Mouse (Mus musculus) MN1 (cell line): ENCODE results near the gene Fbxo24.

ENCODE experiments used
- DNase-seq: peaks from one replicate; pipeline ENCODE4 v3.0.0-alpha.2; 2016; ENCODE audit warnings: low spot score

Gene Fbxo24

GRCm38 (mm10) chr5:137628498-137629305 is at the start of gene Fbxo24, which contains the start of the genes Lrch4 and Gm20605:
Gene Fbxo24 (minus strand): TSS chr5:137629002.
Gene Lrch4 (plus strand): TSS chr5:137629121.
Gene Gm20605 (plus strand): TSS chr5:137629175.
- DNase-seq, result peak; percentile 100

- no peak for DNase-seq
These were observed 49.1 kb upstream of the Fbxo24 start for GRCm38 (mm10) chr5:137677859-137678258.

GRCm38 (mm10) chr5:137674786-137675185 is 46.0 kb upstream of the Fbxo24 start:
- no peak for DNase-seq

DNA sequence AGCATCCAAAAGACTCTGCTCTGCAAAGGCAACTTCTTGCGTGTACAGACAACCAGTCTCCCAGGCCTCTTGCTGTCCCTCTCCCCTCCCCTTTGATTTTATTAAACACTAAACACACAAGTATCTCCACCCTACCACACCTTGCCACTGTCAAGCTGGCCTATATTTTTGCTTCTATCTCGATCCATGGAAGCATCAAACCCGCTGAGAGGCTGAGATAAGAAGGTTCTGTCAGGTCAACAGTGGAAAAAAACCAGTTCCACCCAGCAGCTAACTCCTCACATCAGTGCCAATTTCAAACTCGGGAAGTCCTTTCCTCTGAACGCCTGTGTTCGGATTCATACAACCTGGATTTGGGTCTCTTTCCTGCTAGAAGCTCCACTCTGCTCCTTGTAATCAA is 44.2 kb upstream of the Fbxo24 start:
- no peak for DNase-seq

DNA sequence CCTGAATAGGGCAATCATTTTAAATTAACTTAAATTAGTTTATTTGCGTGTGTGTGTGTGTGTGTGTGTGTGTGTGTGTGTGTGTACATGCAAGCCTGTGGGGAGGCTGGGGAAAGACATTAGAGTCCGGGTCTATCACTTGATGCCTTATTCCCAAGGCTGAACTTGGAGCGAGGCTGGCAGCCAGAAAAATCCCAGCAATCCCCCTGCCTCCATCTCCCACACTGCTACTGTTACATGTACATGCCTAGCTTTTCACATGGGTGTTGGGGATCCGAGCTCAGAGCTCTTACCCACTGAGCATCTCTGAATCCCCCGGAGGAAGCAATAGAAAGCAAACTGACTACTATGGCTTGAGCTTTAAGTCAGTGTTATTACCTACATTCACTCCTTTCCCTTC is 43.6 kb upstream of the Fbxo24 start:
- no peak for DNase-seq

DNA sequence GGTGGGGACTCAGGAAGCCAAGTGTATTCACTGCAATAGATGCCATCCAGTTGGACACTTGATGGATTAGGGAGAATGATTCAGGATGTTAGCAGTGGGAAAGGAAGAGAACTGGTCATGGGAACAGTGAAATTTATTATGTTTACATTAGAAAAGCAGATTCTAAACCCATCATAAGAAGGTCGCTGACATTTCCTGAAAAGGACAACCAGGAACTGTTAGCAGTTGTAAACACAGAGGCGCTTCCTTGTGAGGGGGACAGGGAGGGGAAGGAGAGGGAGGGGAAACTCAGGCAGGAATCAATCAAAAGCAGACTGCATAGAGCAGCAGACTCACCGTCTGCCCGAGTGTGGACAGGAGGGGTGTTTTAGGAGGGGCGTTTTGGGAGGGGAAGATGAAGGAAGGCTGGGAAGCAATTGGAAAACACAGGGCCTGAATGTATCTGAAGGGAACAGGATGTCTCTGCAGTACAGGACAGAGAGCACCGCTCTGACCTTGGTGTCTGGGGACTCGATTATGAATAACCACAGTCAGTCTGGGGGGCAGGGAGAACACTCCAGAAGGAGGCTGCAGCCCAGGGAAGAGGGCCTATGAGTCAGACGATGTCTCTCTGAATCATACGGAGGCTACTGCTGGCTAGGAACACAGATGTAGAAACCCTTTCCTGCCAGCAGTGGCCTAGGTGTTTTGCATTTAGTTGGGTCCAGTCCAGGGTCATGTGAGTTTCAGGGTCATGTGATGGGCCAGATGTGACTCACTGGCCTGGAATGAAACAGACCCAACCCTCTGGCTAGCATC is 42.8 kb upstream of the Fbxo24 start:
- peak; percentile 95 for DNase-seq

DNA sequence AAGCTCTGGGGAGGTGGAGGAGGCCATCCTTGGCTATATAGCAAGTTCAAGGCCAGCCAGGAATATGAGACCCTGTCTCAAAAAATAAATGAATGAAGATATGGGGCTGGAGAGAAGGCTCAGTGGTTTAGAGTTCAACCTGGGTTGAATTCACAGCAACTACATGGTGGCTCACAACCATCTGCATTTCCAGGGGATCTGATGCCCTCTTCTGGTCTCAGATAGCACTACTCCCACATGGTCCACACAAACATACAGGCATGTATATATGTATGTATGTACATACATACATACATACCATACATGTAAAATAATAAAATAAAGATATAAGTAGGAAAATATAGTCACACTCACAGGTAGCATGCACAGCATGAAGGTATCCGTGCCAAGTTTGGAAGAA is 41.4 kb upstream of the Fbxo24 start:
- DNase-seq, result no peak

- no peak for DNase-seq
These were observed 40.2 kb upstream of the Fbxo24 start for GRCm38 (mm10) chr5:137668971-137669370.

DNA sequence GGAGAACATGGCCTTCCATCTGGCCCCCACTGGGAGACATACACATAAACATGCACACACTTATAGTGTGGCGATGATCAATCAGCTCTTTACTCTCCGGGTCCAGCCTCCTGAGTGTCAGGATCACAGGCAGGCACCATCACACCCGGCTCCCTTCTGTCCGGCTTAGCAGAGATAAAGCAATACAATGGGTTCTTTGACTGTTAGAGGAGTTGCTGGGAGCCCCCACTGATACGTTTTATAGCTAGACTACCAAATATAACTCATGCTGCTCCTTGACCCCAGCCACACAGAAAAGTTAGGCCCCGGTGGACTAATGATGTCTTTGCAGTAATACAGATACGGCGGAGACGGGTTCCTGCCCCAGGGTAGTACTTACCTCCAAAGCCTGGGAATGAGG is 34.3 kb upstream of the Fbxo24 start:
- no peak for DNase-seq

- peak; percentile 94 for DNase-seq
These were observed 31.4 kb upstream of the Fbxo24 start for GRCm38 (mm10) chr5:137660064-137660688.

DNA sequence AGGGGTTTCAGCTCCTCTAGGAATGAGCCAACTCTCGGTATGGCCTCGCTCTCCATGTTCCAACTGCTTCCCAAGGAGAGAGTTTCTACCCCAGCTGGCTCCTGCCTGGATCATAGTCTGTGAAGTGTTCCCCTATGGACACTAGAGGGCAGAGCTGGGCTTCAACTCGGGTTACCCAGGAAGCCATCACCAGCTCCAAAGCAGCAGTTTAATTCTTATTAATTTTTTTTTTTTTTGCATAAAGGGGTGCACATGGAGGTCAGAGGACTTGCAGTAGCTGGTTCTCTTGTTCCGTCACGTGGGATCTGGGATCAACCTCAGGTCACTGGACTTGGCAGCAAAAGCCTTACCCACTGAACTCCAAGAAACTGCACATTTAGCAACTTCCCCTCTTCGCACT is 28.2 kb upstream of the Fbxo24 start:
- peak; percentile 93 for DNase-seq

GRCm38 (mm10) chr5:137654746-137655145 is 25.9 kb upstream of the Fbxo24 start:
- peak; percentile 67 for DNase-seq

DNA sequence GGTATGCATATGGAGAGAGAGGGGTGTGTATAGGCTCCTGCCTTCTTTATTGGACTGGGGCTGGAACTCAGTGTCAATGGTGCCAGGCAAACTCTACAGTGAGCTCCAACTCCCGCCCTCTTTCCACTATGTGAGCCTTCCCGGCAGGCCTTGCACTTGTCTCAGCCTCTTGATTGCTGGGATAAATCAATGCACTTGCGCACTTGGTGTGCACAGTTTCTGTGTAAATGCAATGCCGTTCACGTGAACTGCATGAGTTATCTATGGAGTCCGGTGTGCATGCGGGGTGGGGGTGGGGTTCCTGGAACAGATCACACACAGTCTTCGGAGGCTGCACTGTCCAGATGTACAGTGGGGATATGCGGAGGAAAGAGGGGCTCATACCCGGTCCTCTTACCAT is 24.6 kb upstream of the Fbxo24 start:
- no peak for DNase-seq

GRCm38 (mm10) chr5:137652474-137652873 is 23.7 kb upstream of the Fbxo24 start:
- peak; percentile 91 for DNase-seq

- DNase-seq, result no peak
These were observed 21.1 kb upstream of the Fbxo24 start for GRCm38 (mm10) chr5:137649669-137650571.

- no peak for DNase-seq
These were observed 20.4 kb upstream of the Fbxo24 start for GRCm38 (mm10) chr5:137649251-137649650.

- peak; percentile 90 for DNase-seq
These were observed 19.2 kb upstream of the Fbxo24 start for GRCm38 (mm10) chr5:137647827-137648601.

DNA sequence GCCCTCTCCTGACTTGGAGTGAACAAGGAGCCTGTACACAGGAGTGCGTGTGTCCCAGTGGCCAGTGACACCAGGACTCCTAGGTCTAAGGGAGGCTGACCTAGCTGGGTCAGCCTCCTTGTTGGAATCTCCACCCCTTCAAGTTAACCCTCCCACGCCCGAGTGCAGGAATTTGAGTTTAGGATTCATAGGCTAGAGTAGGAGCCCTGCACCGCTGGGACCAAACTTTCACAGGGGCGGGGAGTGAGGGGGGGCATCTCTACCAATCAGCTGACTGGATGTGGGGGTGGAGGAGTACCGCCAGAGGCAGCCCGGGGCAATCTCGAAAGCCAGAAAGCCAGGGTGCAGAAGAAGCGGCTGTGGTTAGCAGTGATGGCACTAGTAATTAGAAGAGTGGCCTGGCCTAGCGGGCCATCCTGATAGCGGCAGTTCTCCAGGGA is 16.9 kb upstream of the Fbxo24 start, which contains the start of gene Irs3:
TSS of gene Irs3 (minus strand) at position 63 of the 440 bp plus-strand sequence.
- DNase-seq, result peak; percentile 65

- peak; percentile 49 for DNase-seq
These were observed 16.4 kb upstream of the Fbxo24 start for GRCm38 (mm10) chr5:137645091-137645651.

DNA sequence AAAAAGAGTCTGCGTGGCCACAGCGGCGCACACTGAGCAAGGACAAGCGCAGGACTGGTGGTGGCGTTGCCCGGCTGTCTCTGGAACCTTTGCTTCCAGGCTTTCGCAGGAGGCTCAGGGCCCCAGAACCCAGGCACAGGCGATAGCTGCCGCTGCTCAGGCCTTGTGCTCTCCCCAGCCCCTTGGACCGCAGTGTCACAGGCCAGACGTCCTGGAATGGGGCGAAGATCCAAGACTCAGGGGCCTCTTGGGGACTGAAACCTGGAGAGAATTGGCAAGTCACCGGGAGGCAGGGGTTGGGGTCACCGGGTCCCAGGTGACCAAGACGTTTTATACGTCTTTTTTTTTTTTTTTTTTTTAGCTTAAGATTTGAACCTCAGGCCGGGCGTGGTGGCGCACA is 15.7 kb upstream of the Fbxo24 start:
- DNase-seq, result no peak
